Mouse (Mus musculus) stomach, embryonic 14.5 days (tissue): Measurements from ENCODE around the gene Syncrip. TPM values are rescaled to one million over a fixed set of nuclear protein-coding genes. Genes with fewer than 3 reads are reported as not detected.

Experiments used
- ATAC-seq: fragments of 200-750 bp; cut with Nextera tagmentation; 2 replicates; pipeline ENCODE4 v1.8.0; 2017; ENCODE audit warnings: low read depth, moderate TSS enrichment; ENCODE audit not compliant: insufficient number of reproducible peaks, insufficient read depth, low FRiP score
- H3K27ac ChIP-seq: fragments of 300-500 bp; sonication (generic); 2 replicates; pipeline ENCODE4 v1.5.1; 2014; ENCODE audit warnings: mild to moderate bottlenecking, low read length, moderate library complexity, mixed read lengths
- H3K27me3 ChIP-seq: fragments of 300-500 bp; sonication (generic); 2 replicates; pipeline ENCODE4 v1.6.1; 2014; ENCODE audit warnings: low read length, control low read depth, mixed read lengths; ENCODE audit not compliant: control insufficient read depth, insufficient read depth
- H3K36me3 ChIP-seq: fragments of 300-500 bp; sonication (generic); 2 replicates; pipeline ENCODE4 v1.6.1; 2014; ENCODE audit warnings: mild to moderate bottlenecking, control low read depth, low read length, moderate library complexity, mixed read lengths; ENCODE audit not compliant: control insufficient read depth, insufficient read depth
- H3K4me1 ChIP-seq: fragments of 300-500 bp; sonication (generic); 2 replicates; pipeline ENCODE4 v1.6.1; 2014; ENCODE audit warnings: low read length, control low read depth, mixed read lengths; ENCODE audit not compliant: control insufficient read depth, insufficient read depth
- H3K4me2 ChIP-seq: fragments of 300-500 bp; sonication (generic); replicated peaks from 2 replicates; pipeline ENCODE4 v1.6.1; 2014; ENCODE audit warnings: low read depth, low read length, control low read depth
- H3K4me3 ChIP-seq: fragments of 300-500 bp; sonication (generic); 2 replicates; pipeline ENCODE4 v1.5.1; 2014; ENCODE audit warnings: low read depth, low read length, control low read depth
- H3K9ac ChIP-seq: fragments of 300-500 bp; sonication (generic); replicated peaks from 2 replicates; pipeline ENCODE4 v1.6.1; 2014; ENCODE audit warnings: low read depth, mild to moderate bottlenecking, control low read depth, low read length, moderate library complexity, mixed read lengths
- H3K9me3 ChIP-seq: fragments of 300-500 bp; sonication (generic); 2 replicates; pipeline ENCODE4 v1.6.1; 2016; ENCODE audit warnings: low read depth, low read length, control low read depth; ENCODE audit not compliant: control insufficient read depth
- WGBS: fragments of 180-500 bp; shearing (Covaris S2); extraction: QIAGEN DNeasy Blood & Tissue Kit; methylation state at CpG from one replicate; pipeline ENCODE4 v1.1.7; 2014; 5-methylcytosine and 5-hydroxymethylcytosine counted together
- polyA plus RNA-seq: library from polyadenylated mRNA; unstranded; fragments of >200 nt; fragmentation: Nextera tagmentation; extraction: Ambion mirVana; gene quantifications from 2 replicates; pipeline ENCODE4 v1.2.1, GENCODE M21; 2014

Syncrip gene
- polyA plus RNA-seq, 1 experiment from 2014 or later, result 123 TPM

DNA sequence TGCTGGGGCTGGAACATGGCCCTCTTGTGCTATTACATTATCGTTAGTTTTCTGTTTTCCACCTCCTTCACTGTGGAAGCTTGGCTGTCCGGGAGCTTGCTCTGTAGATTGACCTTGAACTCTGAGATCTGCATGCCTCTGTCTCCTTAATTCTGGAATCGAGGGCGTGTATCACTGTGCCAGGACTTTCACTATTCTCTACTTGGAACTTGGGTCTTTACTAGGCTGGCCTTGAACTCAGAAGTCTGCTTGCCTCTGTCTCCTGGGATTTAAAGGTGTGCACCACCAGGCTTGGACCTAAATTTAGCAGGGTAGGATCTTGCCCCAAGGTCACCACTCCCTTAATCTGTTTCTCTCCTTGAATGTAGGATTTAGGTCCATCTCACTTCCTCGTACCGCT is 19.5 kb upstream of the Syncrip start:
- Histone ChIP-seq H3K27me3 (no peaks in the 10 kb centered on the region), H3K4me1 (no peaks in the 10 kb centered on the region), H3K36me3 (no peaks in the 10 kb centered on the region), H3K9me3 (no peaks in the 10 kb centered on the region), H3K9ac (no peak overlapping the region), H3K4me2 (no peak overlapping the region), H3K27ac (no peak overlapping the region), H3K4me3 (no peak overlapping the region)
- ATAC-seq, result no peak
- 85% methylated on average over 6 of the region's 6 CpGs for WGBS

DNA sequence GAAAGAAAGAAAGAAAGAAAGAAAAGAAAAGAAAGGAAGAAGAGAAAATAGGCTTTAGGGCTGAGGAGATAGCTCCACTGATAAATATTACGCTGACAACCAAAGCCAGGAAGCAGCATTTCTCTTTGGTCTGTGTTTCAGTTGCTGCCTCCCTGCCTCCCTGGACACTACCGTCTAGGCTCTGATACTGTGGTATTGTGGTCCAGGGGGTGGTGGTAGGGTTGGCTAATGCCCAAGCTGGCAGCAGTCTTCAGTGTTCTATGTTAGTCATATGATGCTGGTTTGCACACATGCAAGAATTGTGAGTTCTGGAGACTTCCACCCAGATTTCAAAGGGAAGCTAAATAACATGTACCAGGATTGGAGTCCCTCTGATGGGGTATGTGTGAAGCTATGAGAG is 17.7 kb upstream of the Syncrip start:
- Histone ChIP-seq H3K27me3 (no peaks in the 10 kb centered on the region), H3K9me3 (no peaks in the 10 kb centered on the region), H3K4me2 (no peak overlapping the region), H3K36me3 (no peaks in the 10 kb centered on the region), H3K9ac (no peak overlapping the region), H3K4me3 (no peak overlapping the region), H3K27ac (no peak overlapping the region), H3K4me1 (no peaks in the 10 kb centered on the region)
- no peak for ATAC-seq
- WGBS, result 75% methylated on average over 2 of the region's 2 CpGs

DNA sequence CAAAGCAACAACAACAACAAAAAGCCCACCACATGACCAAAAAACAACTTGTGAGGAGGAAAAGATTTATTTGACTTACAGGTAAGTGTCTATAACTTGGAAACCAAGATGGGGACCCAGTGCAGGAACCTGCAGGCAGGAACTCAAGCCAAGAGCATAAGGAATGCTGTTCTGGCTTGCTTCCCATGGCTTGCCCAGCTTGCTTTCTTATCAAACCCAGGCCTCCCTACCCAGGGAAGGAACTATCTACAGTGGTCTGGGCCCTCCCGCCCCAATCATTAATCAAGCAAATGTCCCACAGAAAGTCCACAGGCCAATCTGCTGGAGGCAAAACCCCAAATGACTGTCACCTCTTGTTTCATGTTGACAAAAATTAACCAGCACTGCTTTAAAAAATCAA is 10.1 kb upstream of the Syncrip start:
- H3K4me1 ChIP-seq, result no peaks in the 10 kb centered on the region
- no peak overlapping the region for H3K4me3 ChIP-seq
- WGBS, result 34% methylated on average over 1 of the region's 1 CpGs
- no peak overlapping the region for H3K27ac ChIP-seq
- no peak for ATAC-seq
- H3K27me3 ChIP-seq, result no peaks in the 10 kb centered on the region
- no peaks in the 10 kb centered on the region for H3K9me3 ChIP-seq
- H3K4me2 ChIP-seq, result no peak overlapping the region
- no peaks in the 10 kb centered on the region for H3K36me3 ChIP-seq
- no peak overlapping the region for H3K9ac ChIP-seq

DNA sequence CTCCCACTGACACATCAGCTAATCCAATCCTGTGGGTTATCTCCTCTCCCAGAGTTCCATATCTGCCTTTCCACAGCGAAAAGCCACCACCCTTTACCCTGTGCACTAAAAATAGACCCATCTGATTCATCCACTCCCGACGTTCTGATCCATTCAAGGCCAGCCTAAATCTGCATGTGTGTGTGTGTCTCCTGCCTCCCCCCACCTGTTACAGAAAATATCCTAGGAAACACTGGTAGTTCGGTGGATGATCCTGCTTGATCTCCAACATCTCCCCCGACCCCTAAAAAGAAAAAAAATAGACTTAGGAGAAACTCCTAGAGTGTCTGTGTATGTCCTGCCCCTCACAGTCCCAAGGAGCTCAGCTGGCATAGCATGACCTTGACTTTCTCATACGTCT is 2.2 kb upstream of the Syncrip start:
- H3K27ac ChIP-seq, result no peak overlapping the region

DNA sequence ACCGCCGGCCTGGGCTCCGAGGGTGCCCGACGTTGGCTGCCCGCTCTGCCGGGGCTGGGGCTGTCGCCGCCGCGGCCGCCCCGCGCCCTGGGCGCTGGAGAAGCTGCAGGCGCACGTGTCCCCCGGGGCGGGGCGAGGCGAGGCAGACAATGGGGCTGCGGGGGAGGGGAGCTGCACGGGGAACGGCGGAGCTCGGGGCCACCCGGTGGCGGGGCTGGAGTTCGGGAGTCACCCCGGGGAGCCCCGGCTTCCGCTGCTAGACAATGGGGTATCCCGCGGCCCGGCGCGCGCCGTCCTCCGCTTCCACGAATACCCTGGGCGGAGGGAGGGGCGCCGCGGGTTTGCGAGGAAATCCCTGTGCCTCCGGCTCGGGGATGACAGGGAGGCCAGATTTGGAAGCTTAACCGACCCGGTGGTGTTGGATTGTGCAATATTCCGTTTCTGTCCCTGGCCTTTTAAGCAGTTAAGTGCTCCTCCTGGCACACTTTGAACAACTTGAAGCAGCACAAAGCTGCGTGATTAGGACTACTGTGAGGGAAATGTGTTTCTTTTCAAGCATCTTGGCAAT is 539 bp upstream of the Syncrip start:
- Histone ChIP-seq H3K4me1 (peaks cover 16% of the 10 kb centered on the region; the same call in 1 of the 2 replicates), H3K4me3 (peak overlapping the region; percentile 93), H3K4me2 (peak overlapping the region; percentile 48), H3K9me3 (no peaks in the 10 kb centered on the region), H3K36me3 (peaks cover under 1% of the 10 kb centered on the region), H3K9ac (peak overlapping the region; percentile 87), H3K27me3 (no peaks in the 10 kb centered on the region), H3K27ac (peak overlapping the region; percentile 99)
- no peak for ATAC-seq
- under 1% methylated on average over 43 of the region's 52 CpGs for WGBS

More for the DNA sequence above, 2.2 kb upstream of the Syncrip start:
- no peaks in the 10 kb centered on the region; the same call in 1 of the 2 replicates for H3K36me3 ChIP-seq
- 46% methylated on average over 6 of the region's 6 CpGs for WGBS
- H3K27me3 ChIP-seq, result no peaks in the 10 kb centered on the region
- H3K4me2 ChIP-seq, result no peak overlapping the region
- H3K4me3 ChIP-seq, result no peak overlapping the region
- peaks cover 16% of the 10 kb centered on the region; the same call in 1 of the 2 replicates for H3K4me1 ChIP-seq
- no peak for ATAC-seq
- H3K9ac ChIP-seq, result no peak overlapping the region
- H3K9me3 ChIP-seq, result no peaks in the 10 kb centered on the region

DNA sequence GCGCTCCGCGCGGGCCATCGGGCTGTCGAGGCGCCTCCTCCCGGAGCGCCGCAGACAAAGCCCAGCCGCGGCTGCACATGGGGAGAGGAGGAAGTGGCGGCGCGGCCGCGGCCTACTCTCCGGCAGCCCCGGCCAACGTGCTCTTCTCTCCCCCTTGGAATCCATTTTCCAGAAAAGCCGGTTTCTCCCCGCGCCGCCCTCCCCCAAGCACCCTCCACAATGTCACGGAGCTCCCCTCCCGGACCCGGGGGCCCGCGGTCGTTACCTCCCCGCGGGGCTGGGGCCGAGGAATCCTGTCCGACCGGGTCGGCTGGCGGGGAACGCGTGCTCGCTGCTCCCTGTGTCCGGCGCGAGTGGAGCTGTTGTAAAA is 598 bp downstream of the Syncrip start:
- Histone ChIP-seq H3K27me3 (no peaks in the 10 kb centered on the region), H3K4me1 (peaks cover 16% of the 10 kb centered on the region; the same call in 1 of the 2 replicates), H3K9me3 (no peaks in the 10 kb centered on the region), H3K4me3 (peak overlapping the region; percentile 93), H3K27ac (peak overlapping the region; percentile 99), H3K36me3 (peaks cover 7% of the 10 kb centered on the region), H3K9ac (peak overlapping the region; percentile 99), H3K4me2 (peak overlapping the region; percentile 81)
- WGBS, result under 1% methylated on average over 21 of the region's 43 CpGs
- peak; percentile 1; the same call in 1 of the 2 replicates for ATAC-seq

DNA sequence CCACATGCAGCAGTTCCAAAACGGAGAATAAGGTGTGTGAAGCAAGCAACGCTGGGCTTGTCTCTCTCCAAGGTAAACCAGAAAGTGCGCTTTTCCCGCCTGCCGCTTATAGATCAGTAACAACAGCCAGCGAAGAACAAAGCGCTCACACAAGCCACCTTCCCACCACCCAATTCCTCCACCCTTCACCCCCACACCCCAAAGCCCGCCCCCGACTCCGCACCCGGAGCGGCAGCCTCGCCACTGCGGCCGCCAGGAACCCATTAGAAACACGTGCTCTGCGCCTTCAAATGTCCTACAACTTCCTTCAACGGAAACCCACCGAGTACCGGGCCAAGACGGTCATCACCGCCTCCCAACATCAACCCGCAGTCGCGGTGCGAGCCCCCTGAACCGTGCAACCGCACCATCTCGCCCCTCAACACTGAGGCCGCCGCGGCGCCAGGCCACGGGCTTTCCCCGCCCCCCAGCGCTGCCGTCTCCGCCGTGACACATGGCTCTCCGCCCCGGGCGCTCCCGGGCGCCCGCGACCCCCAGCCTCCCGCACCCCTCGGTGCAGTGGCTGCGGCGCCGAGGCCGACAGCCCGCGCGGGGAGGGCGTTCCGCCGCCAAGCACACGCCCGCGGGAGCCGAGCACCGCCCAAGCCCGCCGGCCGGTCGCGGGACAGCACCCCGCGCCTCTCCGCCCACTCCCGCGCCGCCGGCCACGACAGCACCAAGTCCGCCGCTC is 1.1 kb downstream of the Syncrip start:
- H3K27me3 ChIP-seq, result no peaks in the 10 kb centered on the region
- H3K9me3 ChIP-seq, result no peaks in the 10 kb centered on the region
- peak overlapping the region; percentile 99 for H3K27ac ChIP-seq
- peak overlapping the region; percentile 81 for H3K4me2 ChIP-seq
- H3K36me3 ChIP-seq, result peaks cover 12% of the 10 kb centered on the region
- H3K9ac ChIP-seq, result peak overlapping the region; percentile 99
- peak; percentile 1; the same call in 1 of the 2 replicates for ATAC-seq
- peak overlapping the region; percentile 93 for H3K4me3 ChIP-seq
- under 1% methylated on average over 78 of the region's 78 CpGs for WGBS
- H3K4me1 ChIP-seq, result peaks cover 16% of the 10 kb centered on the region; the same call in 1 of the 2 replicates

DNA sequence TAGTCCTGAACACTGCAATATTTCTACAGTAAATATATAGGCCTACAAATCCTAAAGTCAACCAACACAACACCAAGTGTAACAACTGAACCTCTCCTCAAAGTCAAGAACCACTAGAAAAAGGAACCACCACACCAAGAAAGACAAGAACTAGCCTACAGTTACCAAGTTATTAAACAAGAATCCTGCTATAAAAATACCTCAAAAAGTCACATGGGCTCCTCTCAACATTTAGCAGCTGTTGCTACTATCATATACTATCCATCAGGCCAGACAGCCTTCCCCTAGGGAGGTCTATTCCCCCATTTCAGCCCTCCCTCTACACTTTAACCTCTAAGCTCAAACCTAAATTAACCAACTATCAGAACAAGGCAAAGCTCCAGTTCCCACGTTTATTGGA is 2.3 kb downstream of the Syncrip start:
- H3K4me3 ChIP-seq, result peak overlapping the region; percentile 93
- H3K27me3 ChIP-seq, result no peaks in the 10 kb centered on the region
- no peak overlapping the region for H3K27ac ChIP-seq
- no peak for ATAC-seq
- H3K36me3 ChIP-seq, result peaks cover 22% of the 10 kb centered on the region
- WGBS, result 9% methylated on average over 1 of the region's 1 CpGs
- H3K4me2 ChIP-seq, result peak overlapping the region; percentile 81
- peaks cover 16% of the 10 kb centered on the region; the same call in 1 of the 2 replicates for H3K4me1 ChIP-seq
- H3K9ac ChIP-seq, result peak overlapping the region; percentile 25
- no peaks in the 10 kb centered on the region for H3K9me3 ChIP-seq
